8 mouse cellular contexts compared by ENCODE assay signal in the genomic region with DNA sequence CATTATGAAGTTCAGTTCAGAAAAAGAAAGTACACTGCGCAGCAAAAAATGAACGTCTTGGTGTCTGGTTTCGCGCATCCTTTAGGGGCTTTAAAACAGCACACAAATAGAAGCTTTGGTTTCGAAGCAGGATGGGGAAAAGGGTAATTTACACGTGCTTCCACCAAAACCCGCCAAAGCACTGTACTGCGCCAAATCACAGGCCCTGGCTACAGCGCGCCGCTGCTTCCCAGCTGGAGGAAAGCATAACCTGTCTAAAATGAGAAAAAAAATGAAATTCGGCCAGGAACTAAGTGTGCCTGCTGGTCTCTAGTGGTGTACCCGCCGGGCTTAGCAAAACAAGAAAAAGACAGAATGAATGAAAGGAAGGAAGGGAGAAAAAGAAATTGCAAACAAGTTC. TPM values are rescaled to one million over a fixed set of nuclear protein-coding genes. Genes with fewer than 3 reads are reported as not detected.
DNase-seq lines count a peak whose midpoint lies in the region; ATAC-seq and TF ChIP-seq lines count a peak whose summit lies in the region.

No protein-coding gene starts in this region.

- H3K36me3 ChIP-seq in intestine, embryonic 16.5 days (ENCODE audit: control insufficient read depth, insufficient read depth, low read length), result peaks cover 3% of the 10 kb centered on the region; the same call in 1 of the 2 replicates
- H3K36me3 ChIP-seq in limb, embryonic 15.5 days, result peaks cover 8% of the 10 kb centered on the region

- peak overlapping the region; percentile 90 for H3K27ac ChIP-seq in cerebellum, adult 2 months (ENCODE audit: insufficient read depth, low read length)
- H3K27ac ChIP-seq in intestine, embryonic 16.5 days (ENCODE audit: low read length), result peak overlapping the region; percentile 75
- H3K27ac ChIP-seq in limb, embryonic 15.5 days, result peak overlapping the region; percentile 79

- H3K9me3 ChIP-seq in intestine, embryonic 16.5 days (ENCODE audit: control insufficient read depth, low read length), result no peaks in the 10 kb centered on the region
- no peaks in the 10 kb centered on the region for H3K9me3 ChIP-seq in limb, embryonic 15.5 days

- ATAC-seq in frontal cortex, adult (ENCODE audit: low TSS enrichment), result 0 out of 2 replicates have a peak, but pooled peaks have one; percentile 2
- ATAC-seq in intestine, embryonic 16.5 days, result 0 out of 2 replicates have a peak, but pooled peaks have one; percentile 9
- no peak for ATAC-seq in limb, embryonic 15.5 days (ENCODE audit: insufficient number of reproducible peaks, low FRiP score, low TSS enrichment, low read depth)

- TF ChIP-seq POLR2A in cerebellum, adult 2 months (IDR thresholded peaks at IDR 0.05; ENCODE audit: borderline replicate concordance, insufficient read depth, low read length), result 0 out of 2 replicates have a peak, but pooled peaks have one; percentile 18

- TF ChIP-seq CTCF in cerebellum, adult 2 months (IDR thresholded peaks at IDR 0.05; ENCODE audit: borderline replicate concordance, insufficient read depth, low read depth, low read length), result no peak

- WGBS in cerebellum, adult 2 months, result under 1% methylated on average over 14 of the region's 14 CpGs
- under 1% methylated on average over 14 of the region's 14 CpGs for WGBS in intestine, embryonic 16.5 days
- WGBS in limb, embryonic 15.5 days, result under 1% methylated on average over 14 of the region's 14 CpGs

- no peaks in the 10 kb centered on the region for H3K4me1 ChIP-seq in cerebellum, adult 2 months (ENCODE audit: control insufficient read depth, insufficient read depth, low read length)
- peaks cover 10% of the 10 kb centered on the region; the same call in 1 of the 2 replicates for H3K4me1 ChIP-seq in intestine, embryonic 16.5 days (ENCODE audit: control insufficient read depth, insufficient read depth, low read length)
- peaks cover 20% of the 10 kb centered on the region for H3K4me1 ChIP-seq in limb, embryonic 15.5 days

- DNase-seq in spleen, adult 12 weeks (ENCODE audit: low spot score), result peak; percentile 31
- no peak for DNase-seq in spleen, postnatal 14 days (ENCODE audit: low spot score in 2 of 2)
- DNase-seq in cerebellum, adult 2 months, result peak; percentile 69 to 70
- peak; percentile 68 for DNase-seq in neural tube, embryonic 10.5 days (ENCODE audit: extremely low spot score, low spot score)
- DNase-seq in thymus, postnatal 4 days, result peak; percentile 49

- H3K4me3 ChIP-seq in cerebellum, adult 2 months (replicated peaks; ENCODE audit: insufficient read depth, low read depth, low read length), result peak overlapping the region; percentile 98
- H3K4me3 ChIP-seq in intestine, embryonic 16.5 days (ENCODE audit: low read length), result peak overlapping the region; percentile 62
- peak overlapping the region; percentile 73 for H3K4me3 ChIP-seq in limb, embryonic 15.5 days

- no peaks in the 10 kb centered on the region for H3K27me3 ChIP-seq in cerebellum, adult 2 months (ENCODE audit: control insufficient read depth, insufficient read depth, low read length)
- peaks cover 3% of the 10 kb centered on the region; the same call in 1 of the 2 replicates for H3K27me3 ChIP-seq in intestine, embryonic 16.5 days (replicated peaks; ENCODE audit: control insufficient read depth, insufficient read depth, low read length)
- H3K27me3 ChIP-seq in limb, embryonic 15.5 days, result 0 out of 2 replicates have a peak, but pooled peaks cover 4% of the 10 kb centered on the region

- H3K4me2 ChIP-seq in intestine, embryonic 16.5 days (ENCODE audit: low read depth, low read length), result peak overlapping the region; percentile 89
- H3K4me2 ChIP-seq in limb, embryonic 15.5 days, result peak overlapping the region; percentile 82

- H3K9ac ChIP-seq in intestine, embryonic 16.5 days (ENCODE audit: low read depth, low read length), result peak overlapping the region; percentile 59
- no peak overlapping the region; the same call in 1 of the 2 replicates for H3K9ac ChIP-seq in limb, embryonic 15.5 days

RNA-seq across cellular contexts. Expression of a gene that starts 1.0 kb away (rescaled TPM):
- 1.8 and 2.5 TPM in 2 replicates for polyA plus RNA-seq in cerebellum, adult 2 months (2012; rRNA removed)
- 0.12 and 0.33 TPM in 2 replicates for polyA plus RNA-seq in intestine, embryonic 16.5 days (2015; fragmentation: Nextera tagmentation; extraction: Ambion mirVana)
- polyA plus RNA-seq in limb, embryonic 15.5 days (2015; fragmentation: Nextera tagmentation; extraction: Ambion mirVana), result not detected in 2 replicates

RNA-seq across cellular contexts. Expression of a gene that starts 1.1 kb away (rescaled TPM):
- polyA plus RNA-seq in cerebellum, adult 2 months (2012; rRNA removed), result 16.7 and 21.6 TPM in 2 replicates
- polyA plus RNA-seq in intestine, embryonic 16.5 days (2015; fragmentation: Nextera tagmentation; extraction: Ambion mirVana), result 20.6 and 21.7 TPM in 2 replicates
- 30.4 and 31.5 TPM in 2 replicates for polyA plus RNA-seq in limb, embryonic 15.5 days (2015; fragmentation: Nextera tagmentation; extraction: Ambion mirVana)

RNA-seq across cellular contexts. Expression of a gene that starts 43.6 kb away (rescaled TPM):
- not detected in 2 replicates for polyA plus RNA-seq in cerebellum, adult 2 months (2012; rRNA removed)
- not detected in 2 replicates for polyA plus RNA-seq in intestine, embryonic 16.5 days (2015; fragmentation: Nextera tagmentation; extraction: Ambion mirVana)
- not detected in 2 replicates for polyA plus RNA-seq in limb, embryonic 15.5 days (2015; fragmentation: Nextera tagmentation; extraction: Ambion mirVana)

RNA-seq across cellular contexts. Expression of a gene that starts 47.0 kb away (rescaled TPM):
- polyA plus RNA-seq in cerebellum, adult 2 months (2012; rRNA removed), result 0.21 and 0.24 TPM in 2 replicates
- polyA plus RNA-seq in intestine, embryonic 16.5 days (2015; fragmentation: Nextera tagmentation; extraction: Ambion mirVana), result 0.23 and 0.38 TPM in 2 replicates
- 0.42 and 0.89 TPM in 2 replicates for polyA plus RNA-seq in limb, embryonic 15.5 days (2015; fragmentation: Nextera tagmentation; extraction: Ambion mirVana)

RNA-seq across cellular contexts. Expression of a gene that starts 52.9 kb away (rescaled TPM):
- polyA plus RNA-seq in cerebellum, adult 2 months (2012; rRNA removed), result 2.6 and 4.3 TPM in 2 replicates
- polyA plus RNA-seq in intestine, embryonic 16.5 days (2015; fragmentation: Nextera tagmentation; extraction: Ambion mirVana), result 10.2 and 11.5 TPM in 2 replicates
- polyA plus RNA-seq in limb, embryonic 15.5 days (2015; fragmentation: Nextera tagmentation; extraction: Ambion mirVana), result 37.7 and 38.4 TPM in 2 replicates

Comparison
In these comparisons a context has a peak if more than half of its experiments do, and no peak if none do; other contexts are left out.
1. DNase-seq: peak in spleen, adult 12 weeks (single experiment), cerebellum, adult 2 months (2 of 2), neural tube, embryonic 10.5 days (single experiment) and thymus, postnatal 4 days (single experiment); none in spleen, postnatal 14 days (0 of 2).
2. Peak in every context shown above with its lines, with median percentiles within 50 percentile points of each other: H3K27ac ChIP-seq and H3K4me3 ChIP-seq.